7 mouse cellular contexts compared by ENCODE assay signal in genomic region chr19:61140342-61141206, GRCm38 (mm10). TPM values are rescaled to one million over a fixed set of nuclear protein-coding genes. Genes with fewer than 3 reads are reported as not detected.
DNase-seq lines count a peak whose midpoint lies in the region; ATAC-seq lines count a peak whose summit lies in the region.

Gene Zfp950 (minus strand): TSS chr19:61140840.

- H3K9ac ChIP-seq in embryonic facial prominence, embryonic 11.5 days (replicated peaks; ENCODE audit: low read length), result peak within 1 kb of the TSS; percentile 72
- H3K9ac ChIP-seq in midbrain, embryonic 13.5 days (replicated peaks), result peak within 1 kb of the TSS; percentile 82

- no peak within 1 kb of the TSS for H3K27ac ChIP-seq in embryonic facial prominence, embryonic 11.5 days (replicated peaks; ENCODE audit: low read depth, low read length)
- peak within 1 kb of the TSS; percentile 83 for H3K27ac ChIP-seq in limb, embryonic 10.5 days
- H3K27ac ChIP-seq in midbrain, embryonic 13.5 days, result peak within 1 kb of the TSS; percentile 30; the same call in 1 of the 2 replicates

- H3K4me1 ChIP-seq in embryonic facial prominence, embryonic 11.5 days (ENCODE audit: control insufficient read depth, insufficient read depth, low read length), result no peaks in the 10 kb centered on the region
- peaks cover 11% of the 10 kb centered on the region for H3K4me1 ChIP-seq in limb, embryonic 10.5 days
- H3K4me1 ChIP-seq in midbrain, embryonic 13.5 days (replicated peaks), result peaks cover 14% of the 10 kb centered on the region

- no peaks in the 10 kb centered on the region for H3K9me3 ChIP-seq in embryonic facial prominence, embryonic 11.5 days (replicated peaks; ENCODE audit: control insufficient read depth, low read length)
- H3K9me3 ChIP-seq in limb, embryonic 10.5 days (replicated peaks), result no peaks in the 10 kb centered on the region
- H3K9me3 ChIP-seq in midbrain, embryonic 13.5 days, result no peaks in the 10 kb centered on the region

- no peaks in the 10 kb centered on the region for H3K27me3 ChIP-seq in embryonic facial prominence, embryonic 11.5 days (ENCODE audit: control insufficient read depth, insufficient read depth, low read length)
- H3K27me3 ChIP-seq in limb, embryonic 10.5 days (ENCODE audit: low read depth, poor library complexity, severe bottlenecking), result no peaks in the 10 kb centered on the region
- H3K27me3 ChIP-seq in midbrain, embryonic 13.5 days, result peaks cover 4% of the 10 kb centered on the region; the same call in 1 of the 2 replicates

- peak; percentile 92 for DNase-seq in adrenal gland, postnatal 14 days
- DNase-seq in embryonic facial prominence, embryonic 11.5 days (ENCODE audit: low spot score), result peak; percentile 92
- peak; percentile 93 for DNase-seq in kidney, adult 11 months
- peak; percentile 72 for DNase-seq in limb, embryonic 10.5 days (ENCODE audit: low spot score)
- DNase-seq in spleen, adult 12 weeks (ENCODE audit: low spot score), result peak; percentile 68

- peak; percentile 99 for ATAC-seq in embryonic facial prominence, embryonic 11.5 days (replicated peaks; ENCODE audit: insufficient number of reproducible peaks, low FRiP score, low TSS enrichment, low read depth)
- peak; percentile 99 for ATAC-seq in granulocyte monocyte progenitor cell, adult 5-6 weeks (replicated peaks; ENCODE audit: poor library complexity, severe bottlenecking)
- ATAC-seq in midbrain, embryonic 13.5 days, result peak; percentile 99

- H3K4me3 ChIP-seq in embryonic facial prominence, embryonic 11.5 days (ENCODE audit: low read depth, low read length), result peak within 1 kb of the TSS; percentile 71
- peak within 1 kb of the TSS; percentile 84 for H3K4me3 ChIP-seq in limb, embryonic 10.5 days
- peak within 1 kb of the TSS; percentile 76 for H3K4me3 ChIP-seq in midbrain, embryonic 13.5 days (replicated peaks)

- peak within 1 kb of the TSS; percentile 69 for H3K4me2 ChIP-seq in embryonic facial prominence, embryonic 11.5 days (ENCODE audit: low read depth, low read length)
- peak within 1 kb of the TSS; percentile 73 for H3K4me2 ChIP-seq in midbrain, embryonic 13.5 days (replicated peaks)

- 1% methylated on average over 18 of the region's 18 CpGs for WGBS in embryonic facial prominence, embryonic 11.5 days
- WGBS in limb, embryonic 10.5 days, result 1% methylated on average over 18 of the region's 18 CpGs
- under 1% methylated on average over 18 of the region's 18 CpGs for WGBS in midbrain, embryonic 13.5 days

- no peaks in the 10 kb centered on the region for H3K36me3 ChIP-seq in embryonic facial prominence, embryonic 11.5 days (replicated peaks; ENCODE audit: control insufficient read depth, insufficient read depth, low read depth, low read length)
- peaks cover 5% of the 10 kb centered on the region for H3K36me3 ChIP-seq in limb, embryonic 10.5 days
- H3K36me3 ChIP-seq in midbrain, embryonic 13.5 days, result peaks cover 4% of the 10 kb centered on the region; the same call in 1 of the 2 replicates

RNA-seq across cellular contexts. Expression of gene Zfp950, which starts in this region (rescaled TPM):
- 25.2 and 26.7 TPM in 2 replicates for total RNA-seq in adrenal gland, postnatal 14 days (2021)
- polyA plus RNA-seq in embryonic facial prominence, embryonic 11.5 days (2014; fragmentation: Nextera tagmentation; extraction: Ambion mirVana), result 28.6 and 29.8 TPM in 2 replicates
- 41.2 and 53.4 TPM in 2 replicates for total RNA-seq in granulocyte monocyte progenitor cell, adult 5-6 weeks (2014; fragmentation: Nextera tagmentation)
- total RNA-seq in granulocyte monocyte progenitor cell, adult 5-6 weeks (2017), result 23.1 and 61.2 TPM in 2 replicates
- 22.5 and 37.3 TPM in 2 replicates for polyA plus RNA-seq in limb, embryonic 10.5 days (2016; fragmentation: Nextera tagmentation; extraction: Ambion mirVana)
- 48.1 and 49.9 TPM in 2 replicates for polyA plus RNA-seq in midbrain, embryonic 13.5 days (2015; fragmentation: Nextera tagmentation; extraction: Ambion mirVana)
